Mouse (Mus musculus) erythroblast, embryonic 14.5 days (primary cell): ENCODE data around the gene Wfdc15a.

ENCODE experiments used
- GATA1 ChIP-seq: IDR thresholded peaks from 2 replicates; pipeline ENCODE4 v1.6.1; 2012; ENCODE audit warnings: low read length, inconsistent platforms, mixed read lengths
- TAL1 ChIP-seq: IDR thresholded peaks from 3 replicates; pipeline ENCODE4 v1.6.1; 2012; ENCODE audit warnings: low read length, inconsistent platforms, mixed read lengths

DNA sequence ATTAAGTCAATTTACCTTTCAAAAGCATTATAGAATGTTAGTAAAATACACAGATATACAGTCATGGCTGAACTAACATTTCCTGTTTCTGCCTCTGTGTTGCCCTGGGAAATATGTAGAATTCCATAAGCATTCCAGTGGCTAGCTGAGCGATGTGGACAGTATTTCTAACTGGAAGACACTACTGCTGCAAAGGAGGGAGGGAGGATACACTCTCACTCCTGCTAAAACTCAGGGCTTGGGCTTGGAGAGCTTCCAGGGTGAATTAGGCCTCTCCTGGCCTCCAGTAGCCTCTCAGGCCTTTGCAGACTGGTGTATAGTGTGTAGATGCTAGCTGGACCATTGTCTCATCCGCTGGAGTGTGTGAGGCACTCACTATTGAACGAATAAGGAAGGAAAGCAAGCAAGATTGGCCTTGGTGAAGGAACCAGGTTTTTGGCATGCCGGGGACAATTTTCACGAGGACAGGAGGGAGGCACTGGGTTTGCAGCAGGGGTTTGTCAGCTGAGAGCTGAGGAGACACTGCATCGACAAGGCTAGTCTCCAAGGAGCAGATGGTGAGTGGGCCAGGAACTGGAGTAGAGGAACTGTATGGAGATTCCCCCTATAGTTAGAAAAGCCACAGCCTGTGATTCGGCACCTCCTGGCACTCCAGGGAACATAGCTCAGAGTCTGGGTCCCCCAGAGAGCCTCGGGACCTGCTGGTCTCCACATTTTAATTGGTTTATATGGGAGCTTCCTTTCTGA, 25.1 kb downstream of the Wfdc15a start:
- TF ChIP-seq GATA1: no peak
- no peak for TF ChIP-seq TAL1
